Mouse (Mus musculus) fat pad, adult 2 months (tissue): Measurements from ENCODE around the gene Ccdc85b.

Experiments
- DNase-seq: peaks from one replicate; pipeline ENCODE4 v3.0.0-alpha.2; 2011; ENCODE audit warnings: low read depth, low spot score; ENCODE audit errors: extremely low read depth

Gene Ccdc85b

DNA sequence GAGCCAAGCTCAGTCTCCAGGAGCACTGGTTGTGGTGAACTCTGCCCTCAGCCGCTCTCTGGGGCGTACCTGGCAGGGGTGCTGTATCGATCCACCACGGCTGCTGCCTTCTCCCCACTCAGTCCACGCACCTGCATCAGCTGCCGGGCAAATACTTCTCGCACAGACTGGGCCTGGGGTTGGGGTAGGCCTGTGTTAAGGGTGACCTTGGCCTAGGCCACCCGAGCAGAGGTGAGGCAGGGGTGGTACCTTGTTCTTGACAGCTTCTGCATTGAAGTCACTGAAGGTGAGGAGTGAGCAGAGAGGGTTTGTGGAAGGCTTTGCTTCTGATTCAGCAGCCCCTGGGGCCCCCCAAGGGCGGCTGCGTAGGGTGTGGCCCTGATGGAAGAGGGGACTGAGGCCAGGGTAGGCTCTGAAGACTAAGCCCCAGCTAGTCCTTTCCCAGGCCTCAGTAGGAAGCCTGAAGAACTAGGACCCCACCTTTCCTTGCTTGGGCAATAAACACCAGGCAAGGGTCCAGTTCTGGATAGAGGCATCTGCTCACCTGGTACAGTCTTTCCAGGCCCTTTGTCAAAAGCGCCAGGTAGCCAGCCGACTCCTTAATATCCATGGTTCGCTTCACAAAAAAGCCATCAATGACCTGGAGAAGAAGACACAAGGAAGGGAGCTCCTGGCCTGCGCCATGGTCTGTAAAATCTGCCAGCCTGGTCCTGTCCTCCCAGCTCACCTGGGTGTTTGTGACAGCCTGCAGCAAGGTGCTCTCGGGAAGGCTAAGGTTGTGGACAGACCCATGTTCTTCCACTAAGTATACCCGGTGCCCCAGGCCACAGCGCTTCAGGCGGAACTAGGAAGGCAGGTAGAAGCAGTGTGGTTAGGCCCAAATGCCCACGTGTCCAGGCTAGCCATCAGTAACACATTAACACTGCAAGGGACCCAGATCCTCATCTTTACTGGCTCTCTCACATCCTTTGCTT lies 26.0 kb upstream of the Ccdc85b start:
- no peak for DNase-seq

DNA sequence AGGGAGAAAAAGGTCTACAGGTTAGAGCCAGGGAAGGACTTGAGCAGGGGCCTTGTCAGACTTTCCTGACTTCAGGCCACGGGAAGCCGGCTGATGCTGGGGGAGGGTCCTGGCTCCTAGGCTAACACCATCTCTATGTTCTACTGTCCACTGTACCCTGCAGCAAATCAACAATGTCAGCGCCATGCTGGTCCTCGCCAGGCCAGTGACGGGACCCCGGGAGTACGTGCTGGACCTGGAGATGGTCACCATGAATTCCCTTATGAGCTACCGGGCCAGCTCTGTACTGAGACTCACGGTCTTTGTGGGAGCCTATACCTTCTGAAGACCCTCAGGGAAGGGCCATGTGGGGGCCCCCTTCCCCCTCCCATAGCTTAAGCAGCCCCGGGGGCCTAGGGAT lies 23.7 kb upstream of the Ccdc85b start:
- no peak for DNase-seq

DNA sequence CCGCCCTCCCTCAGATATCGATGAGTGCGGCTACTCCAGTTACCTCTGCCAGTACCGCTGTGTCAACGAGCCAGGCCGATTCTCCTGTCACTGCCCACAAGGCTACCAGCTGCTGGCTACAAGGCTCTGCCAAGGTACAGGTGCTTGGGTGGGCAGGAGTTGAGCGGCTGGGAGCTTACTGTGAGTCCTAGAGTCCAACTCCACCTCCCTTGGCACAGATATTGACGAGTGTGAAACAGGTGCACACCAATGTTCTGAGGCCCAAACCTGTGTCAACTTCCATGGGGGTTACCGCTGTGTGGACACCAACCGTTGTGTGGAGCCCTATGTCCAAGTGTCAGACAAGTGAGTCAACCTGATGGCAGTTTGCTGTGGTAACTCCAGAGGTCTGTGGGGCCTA lies 22.3 kb upstream of the Ccdc85b start:
- no peak for DNase-seq

DNA sequence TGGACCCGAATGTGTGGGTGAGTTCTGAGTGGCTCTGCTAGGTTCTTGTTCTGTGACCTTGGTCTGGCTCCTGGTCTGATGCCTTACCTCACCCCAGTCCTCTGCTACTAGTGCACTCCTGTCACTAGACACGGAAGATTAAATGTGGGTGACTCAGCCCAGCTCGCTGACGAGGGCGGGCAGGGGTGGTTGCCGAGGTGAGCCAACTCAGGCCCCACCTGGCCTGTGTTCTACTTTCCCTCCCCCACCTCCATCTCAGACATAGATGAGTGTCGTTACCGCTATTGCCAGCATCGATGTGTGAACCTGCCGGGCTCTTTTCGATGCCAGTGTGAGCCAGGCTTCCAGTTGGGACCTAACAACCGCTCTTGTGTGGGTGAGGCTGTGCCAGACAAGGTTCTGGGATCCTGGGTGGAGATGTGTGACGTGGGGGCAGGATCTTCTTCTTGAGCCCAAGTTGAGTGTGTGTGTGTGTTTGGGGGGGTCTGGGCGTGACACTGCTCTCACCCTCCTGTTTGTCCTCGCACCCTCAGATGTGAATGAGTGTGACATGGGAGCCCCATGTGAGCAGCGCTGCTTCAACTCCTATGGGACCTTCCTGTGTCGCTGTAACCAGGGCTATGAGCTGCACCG lies 20.1 kb upstream of the Ccdc85b start:
- no peak for DNase-seq

DNA sequence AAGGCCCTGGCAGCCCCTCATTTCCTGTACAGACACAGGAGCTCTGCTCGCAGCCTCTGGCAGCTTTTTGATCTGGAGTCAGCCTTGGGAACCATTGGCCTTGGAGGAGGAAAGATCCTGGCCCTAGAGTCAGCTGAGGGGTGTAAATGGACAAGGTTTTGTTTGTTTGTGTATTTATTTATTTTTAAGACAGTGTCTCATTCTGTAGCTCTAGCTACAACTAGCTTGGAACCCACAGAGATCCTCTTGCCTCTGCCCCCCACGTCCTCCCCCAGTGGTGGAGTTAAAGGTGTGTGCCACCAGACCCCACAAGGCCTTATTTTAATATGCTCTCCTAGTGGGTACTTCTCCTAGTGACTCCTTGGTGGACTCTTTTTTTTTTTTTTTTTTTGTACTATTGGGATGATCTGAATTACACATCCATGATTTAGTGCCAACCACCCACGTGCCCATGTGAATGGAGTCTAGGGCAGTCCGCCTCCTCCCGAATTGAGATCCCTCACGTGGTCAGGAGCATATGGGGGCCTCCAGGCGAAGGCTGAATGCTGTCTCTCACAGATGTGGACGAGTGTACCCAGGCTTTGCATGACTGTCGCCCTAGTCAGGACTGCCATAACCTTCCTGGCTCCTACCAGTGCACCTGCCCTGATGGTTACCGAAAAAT lies 19.4 kb upstream of the Ccdc85b start:
- no peak for DNase-seq

DNA sequence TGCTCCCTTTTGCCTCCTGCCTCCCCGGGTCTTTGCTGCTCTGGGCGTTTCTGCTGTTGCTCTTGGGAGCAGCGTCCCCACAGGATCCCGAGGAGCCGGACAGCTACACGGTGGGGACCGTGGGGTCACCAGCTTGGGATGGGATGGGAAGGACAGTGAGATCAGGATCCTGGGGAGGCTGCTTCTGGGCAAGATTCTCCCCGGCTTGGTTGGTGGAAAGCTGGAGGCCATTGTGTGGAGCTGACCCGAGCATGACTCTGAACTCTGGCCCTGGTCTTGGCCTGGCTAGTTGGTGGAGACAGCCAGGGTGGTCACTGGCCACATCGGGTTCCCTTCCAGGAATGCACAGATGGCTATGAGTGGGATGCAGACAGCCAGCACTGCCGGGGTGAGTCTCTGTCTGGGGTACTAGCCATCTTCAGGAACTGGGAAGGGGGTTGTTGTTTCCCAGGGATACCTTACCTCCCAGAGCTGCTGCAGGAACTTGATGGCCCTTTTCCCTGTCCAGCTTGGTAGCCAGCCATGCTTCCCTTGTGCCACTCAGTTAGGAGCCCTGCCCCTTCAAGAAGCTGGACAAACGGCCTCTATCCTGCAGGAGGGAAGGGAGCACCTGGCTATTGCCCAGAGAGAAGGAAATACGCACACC lies 17.5 kb upstream of the Ccdc85b start:
- no peak for DNase-seq

DNA sequence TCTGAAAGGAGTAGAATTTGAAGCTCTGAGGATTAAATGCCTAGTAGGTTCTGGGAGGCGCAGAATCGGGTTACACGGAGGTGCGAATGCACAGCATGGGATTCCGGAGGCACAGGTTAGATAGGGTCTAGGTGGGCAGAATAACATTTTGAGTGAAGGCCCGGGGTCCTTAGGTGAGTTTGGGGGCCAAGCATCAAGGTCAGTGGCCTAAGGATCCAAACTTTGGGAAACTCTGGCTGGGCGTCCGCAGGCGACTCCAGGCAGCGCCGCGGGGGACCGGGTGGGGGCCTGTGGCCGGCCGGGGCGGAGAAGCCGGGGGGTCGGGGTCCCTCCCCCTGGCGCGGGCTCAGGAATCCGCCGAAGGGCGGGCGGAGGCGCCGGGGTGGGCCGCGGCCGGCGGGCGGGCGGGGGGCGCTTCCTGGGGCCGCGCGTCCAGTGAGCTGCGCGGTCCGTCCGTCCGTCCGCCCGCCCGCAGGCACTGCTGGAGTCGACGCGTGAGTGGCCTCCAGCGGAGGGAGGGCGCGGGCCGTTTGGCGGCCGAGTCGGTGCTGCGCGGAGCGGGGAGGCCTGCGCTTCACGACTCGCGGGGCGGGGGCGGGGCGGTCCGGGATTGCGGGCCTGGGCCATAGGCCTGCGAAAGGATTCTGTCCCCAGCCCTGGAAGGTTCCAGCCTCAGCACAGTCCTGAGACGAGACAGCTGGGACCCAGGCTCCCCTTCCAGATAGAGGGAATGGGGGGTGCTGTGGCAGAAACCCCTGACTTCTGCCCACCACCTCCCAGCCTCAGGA lies 16.8 kb upstream of the Ccdc85b start:
- DNase-seq: no peak

DNA sequence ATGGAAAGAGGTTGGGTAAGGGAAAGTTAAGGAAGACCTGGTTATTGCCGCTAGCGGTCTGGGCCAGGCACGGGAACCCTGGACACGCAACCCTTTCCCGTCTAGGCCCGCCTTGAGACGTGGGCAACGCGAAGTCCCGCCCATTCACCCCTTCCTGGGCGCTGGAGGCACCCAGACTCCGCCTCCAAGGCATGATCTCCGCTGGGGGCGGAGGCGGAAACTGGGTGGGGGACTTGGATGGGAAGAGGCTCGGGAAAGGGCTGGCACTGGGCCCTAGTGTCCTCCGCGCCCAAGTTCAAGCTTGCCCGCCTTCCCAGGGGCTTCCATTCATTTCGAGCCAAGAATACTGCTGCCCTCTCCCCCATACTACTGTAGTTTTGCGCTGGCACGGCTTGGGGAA lies 16.0 kb upstream of the Ccdc85b start, which contains the start of gene Efemp2:
Gene Efemp2, plus strand, starts transcription at position 235 of the 400 bp plus-strand sequence.
- no peak for DNase-seq

DNA sequence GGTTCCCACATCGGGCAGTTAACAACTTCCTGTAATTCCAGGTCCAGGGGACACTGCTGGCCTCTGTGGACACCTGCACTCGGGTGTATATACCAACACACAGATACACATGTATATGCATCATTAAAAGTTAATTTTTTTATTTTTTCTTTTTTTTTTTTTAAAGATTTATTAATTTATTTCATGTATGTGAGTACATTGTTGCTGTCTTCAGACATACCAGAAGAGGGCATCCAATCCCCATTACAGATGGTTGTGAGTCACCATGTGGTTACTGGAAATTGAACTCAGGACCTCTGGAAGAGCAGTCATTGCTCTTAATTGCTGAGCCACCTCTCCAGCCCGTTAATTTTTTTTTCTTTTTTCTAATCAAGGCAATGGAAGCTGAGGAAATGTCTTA lies 15.2 kb upstream of the Ccdc85b start:
- no peak for DNase-seq

DNA sequence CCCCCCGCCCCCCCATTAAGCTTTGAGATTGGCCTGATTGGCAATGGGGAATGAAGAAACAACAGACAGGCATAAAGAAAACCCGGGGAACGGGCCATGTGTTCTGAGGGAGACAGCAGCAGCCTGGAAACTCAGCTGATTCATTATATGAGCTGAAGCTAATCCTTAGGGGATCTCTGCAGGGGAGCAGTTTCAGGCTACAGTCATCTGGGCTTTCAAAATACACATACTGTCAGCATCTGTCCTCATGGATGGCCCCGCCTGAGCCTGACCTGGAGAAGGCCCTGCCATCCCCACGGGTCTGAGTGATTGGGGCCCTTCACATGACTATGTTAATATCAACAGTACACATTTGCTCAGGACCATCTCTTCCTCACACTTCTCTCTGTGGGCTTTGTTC lies 14.2 kb upstream of the Ccdc85b start:
- DNase-seq: no peak

DNA sequence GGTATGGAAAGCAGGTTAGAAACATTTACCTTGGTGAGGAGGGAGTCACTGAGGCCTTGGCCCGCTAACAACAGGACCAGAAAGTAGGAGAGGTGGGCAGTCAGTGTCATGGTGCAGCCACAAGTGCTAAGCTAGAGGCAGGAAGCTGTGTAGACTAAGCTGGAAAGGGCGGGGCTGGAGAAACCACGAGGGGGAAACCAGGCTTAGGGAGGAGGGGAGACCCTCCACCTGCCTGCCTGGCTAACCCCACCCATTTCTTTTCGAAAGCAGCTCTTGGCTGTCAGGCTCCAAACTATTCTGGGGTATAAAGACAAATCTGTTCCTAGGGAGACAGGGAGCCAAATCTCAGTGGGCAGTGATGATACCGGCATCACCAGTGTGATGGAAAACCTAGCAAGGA lies 10.7 kb upstream of the Ccdc85b start, which contains the start of gene Ctsw:
Gene Ctsw, minus strand, starts transcription at position 134 of the 400 bp plus-strand sequence.
- DNase-seq: no peak

DNA sequence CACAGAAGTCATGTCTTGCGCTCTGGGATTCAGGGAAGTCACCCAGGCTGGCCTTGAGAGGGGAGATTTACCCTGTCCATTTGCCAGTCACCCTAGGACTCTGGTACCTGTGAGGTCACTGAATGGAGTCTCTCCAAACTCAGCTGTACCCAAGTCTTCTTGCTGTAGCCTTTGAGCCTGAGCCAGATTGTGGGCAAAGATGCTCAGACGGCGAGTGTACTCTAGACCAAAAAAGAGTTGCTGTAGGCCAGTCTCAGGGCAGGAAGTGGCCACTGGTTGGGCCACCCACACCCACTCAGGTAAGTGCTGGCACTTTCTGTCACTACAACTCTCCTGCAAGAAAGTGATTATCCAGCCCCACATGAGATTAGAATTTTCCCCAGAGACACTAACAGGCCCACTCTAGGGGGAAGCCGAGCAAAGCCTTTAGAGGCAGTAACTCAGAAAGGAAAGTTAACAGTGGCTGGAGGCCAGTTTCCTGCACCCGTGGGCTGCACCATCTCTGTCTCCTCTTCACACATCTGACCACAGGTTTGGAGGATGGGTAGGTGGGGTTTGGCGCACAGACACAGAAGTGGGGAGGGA lies 9.3 kb upstream of the Ccdc85b start:
- DNase-seq: no peak

DNA sequence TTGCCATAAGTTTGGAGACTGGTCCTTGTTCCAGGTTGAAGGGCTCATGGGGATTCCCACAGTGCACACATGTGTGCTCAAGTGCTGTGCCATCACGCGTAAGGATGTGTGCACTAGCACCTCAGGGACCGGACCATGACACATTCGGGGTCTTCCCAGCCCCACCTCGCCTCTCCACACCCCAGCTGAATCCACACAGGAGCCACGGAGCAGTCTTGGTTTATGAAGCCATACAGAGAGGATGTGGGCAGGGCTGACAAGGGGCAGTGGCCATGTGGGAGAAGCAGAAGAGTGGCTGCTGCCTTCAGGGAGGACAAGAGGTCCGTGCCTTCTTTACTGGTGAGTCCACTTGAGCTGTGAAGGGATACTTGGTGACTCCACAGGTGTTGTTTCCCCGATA lies 7.3 kb upstream of the Ccdc85b start:
- no peak for DNase-seq

DNA sequence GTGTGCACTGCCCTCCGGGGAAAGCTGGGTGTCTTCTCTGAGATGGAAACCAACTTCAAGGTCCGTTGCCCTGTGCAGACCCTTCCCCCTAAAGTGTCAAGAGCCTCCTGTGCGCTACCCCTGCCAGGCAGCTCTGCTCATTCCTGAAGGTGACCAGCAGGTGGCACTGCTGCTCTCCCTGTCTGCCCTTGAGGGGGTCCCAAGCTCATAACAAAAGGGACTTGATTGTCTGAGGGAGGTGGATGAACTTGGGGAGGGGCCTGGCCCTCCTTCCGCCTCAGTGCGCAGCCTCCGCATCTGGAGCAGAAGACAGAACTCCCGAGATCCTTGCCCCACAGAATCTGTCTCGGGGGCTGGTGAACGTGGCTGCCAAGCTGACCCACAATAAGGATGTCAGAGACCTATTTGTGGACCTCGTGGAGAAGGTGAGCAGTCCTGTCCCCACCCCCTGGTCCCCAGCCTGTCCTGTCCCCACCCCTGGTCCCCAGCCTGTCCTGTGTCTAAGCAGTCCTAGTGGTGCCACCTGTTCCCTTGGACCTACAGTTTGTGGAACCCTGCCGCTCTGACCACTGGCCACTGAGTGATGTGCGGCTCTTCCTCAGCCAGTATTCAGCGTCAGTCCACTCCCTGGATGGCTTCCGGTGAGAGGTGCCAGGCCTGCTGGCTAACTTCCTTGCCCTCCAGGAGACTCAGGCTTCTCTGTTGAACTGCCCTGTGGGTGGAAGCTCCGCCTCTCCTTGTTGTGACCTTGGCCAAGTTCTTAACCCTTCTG lies 6.3 kb upstream of the Ccdc85b start:
- no peak for DNase-seq

DNA sequence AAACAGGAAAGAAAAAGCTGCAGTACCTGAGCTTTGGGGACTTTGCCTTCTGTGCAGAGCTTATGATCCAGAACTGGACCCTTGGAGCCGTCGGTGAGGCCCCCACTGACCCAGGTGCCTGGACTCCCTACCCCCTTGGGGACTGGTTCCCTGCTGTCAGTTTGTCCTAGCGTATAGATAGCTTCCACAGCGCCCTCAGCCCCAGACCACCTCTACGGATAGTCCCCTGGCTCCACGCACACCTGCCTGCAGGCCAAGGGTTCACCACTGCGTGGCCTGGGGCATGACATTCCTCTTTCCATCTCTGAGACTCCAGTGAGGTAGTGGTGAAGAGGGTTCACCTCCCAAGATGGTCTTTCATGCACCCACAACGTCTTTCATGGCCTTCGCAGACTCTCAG lies 5.5 kb upstream of the Ccdc85b start:
- no peak for DNase-seq

DNA sequence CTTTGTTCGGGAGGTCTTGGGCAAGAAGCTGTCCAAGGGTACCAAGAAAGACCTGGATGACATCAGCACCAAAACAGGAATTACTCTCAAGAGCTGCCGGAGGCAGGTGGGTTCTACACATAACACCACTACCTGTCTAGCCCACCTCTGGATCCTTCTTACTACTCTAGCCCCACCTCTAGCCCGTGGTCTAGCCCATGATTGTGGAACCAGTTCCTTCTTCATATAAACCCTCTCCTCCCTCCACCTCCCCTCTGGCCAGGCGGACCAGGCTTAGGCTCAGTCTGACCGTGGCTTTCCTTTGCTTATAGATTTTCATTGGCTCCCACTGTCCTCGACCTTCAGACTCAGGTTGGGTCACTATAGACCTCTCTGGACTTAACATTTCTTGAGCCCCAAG lies 3.7 kb upstream of the Ccdc85b start:
- DNase-seq: no peak

DNA sequence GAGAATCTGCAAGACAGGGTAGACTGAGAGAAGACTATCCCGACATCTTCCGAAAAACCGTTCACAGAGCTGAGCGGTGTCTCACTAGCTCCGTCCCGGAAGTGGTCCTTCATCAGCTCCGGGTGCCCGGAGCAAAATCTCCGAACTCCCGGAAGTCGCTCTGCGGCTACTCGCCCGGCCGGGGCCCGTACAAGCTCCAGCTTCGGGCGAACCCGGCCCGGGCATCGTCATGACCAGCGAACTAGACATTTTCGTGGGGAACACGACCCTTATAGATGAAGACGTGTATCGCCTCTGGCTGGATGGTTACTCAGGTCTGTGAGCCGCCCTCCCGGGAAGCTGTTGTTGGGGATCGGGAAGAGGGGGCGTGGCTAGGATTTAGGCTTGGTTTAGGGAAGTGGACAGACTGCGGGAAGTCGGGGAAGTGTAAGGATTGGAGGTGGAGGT lies 2.8 kb upstream of the Ccdc85b start, which contains the start of gene Fibp:
Gene Fibp, plus strand, starts transcription at position 151 of the 447 bp plus-strand sequence.
- DNase-seq: no peak

DNA sequence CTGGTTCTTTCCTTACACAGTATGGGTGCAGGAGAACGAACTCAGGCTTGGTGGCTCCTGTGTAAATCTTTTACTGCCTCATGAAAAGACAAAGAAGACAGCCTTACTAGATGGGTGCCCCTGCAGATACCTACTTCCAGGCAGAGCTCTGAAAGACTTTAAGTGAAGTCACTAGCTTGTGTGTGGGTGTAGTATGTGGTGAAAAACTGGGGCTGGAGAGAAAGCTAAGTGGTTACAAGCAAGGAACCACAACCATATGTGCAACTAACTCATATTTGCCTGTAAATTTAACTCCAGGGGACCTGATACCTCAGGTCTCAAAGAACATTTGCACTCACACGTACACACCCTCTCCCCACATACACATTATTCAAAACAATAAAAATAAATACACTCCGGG lies 2.2 kb upstream of the Ccdc85b start:
- no peak for DNase-seq

DNA sequence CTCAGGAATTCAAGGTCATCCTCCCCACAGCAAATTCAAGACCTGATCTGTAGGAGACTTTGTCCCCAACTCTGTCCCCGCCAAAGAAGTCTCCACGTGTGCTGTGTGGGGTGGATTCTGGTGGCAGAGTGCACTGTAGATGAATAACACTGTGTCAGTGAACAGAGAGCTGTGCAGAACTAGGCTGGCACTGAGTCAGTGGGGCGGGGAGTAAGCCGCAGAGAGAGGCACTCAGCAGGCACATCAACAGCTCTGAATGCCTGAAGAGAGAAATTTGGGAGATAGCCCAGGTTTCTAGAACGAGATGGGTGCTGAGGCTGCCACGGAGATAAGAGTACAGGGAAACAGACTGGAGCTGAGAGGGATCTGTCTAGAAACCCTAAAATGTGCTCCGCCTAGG lies 1.3 kb upstream of the Ccdc85b start:
- no peak for DNase-seq
